Mouse (Mus musculus) olfactory bulb, adult 2 months (tissue): ENCODE results near the gene Gabarapl2.

Experiments
- CTCF ChIP-seq: fragments of 200-500 bp; IDR thresholded peaks from 2 replicates; pipeline ENCODE4 v1.5.1; 2012; ENCODE audit warnings: low read depth, mild to moderate bottlenecking, low read length, moderate library complexity; ENCODE audit not compliant: insufficient read depth
- POLR2A ChIP-seq: fragments of 200-500 bp; IDR thresholded peaks from 2 replicates; pipeline ENCODE4 v1.6.1; 2012; ENCODE audit warnings: mild to moderate bottlenecking, low read depth, low read length, moderate library complexity; ENCODE audit not compliant: insufficient read depth

GRCm38 (mm10) chr8:111975706-111976105 lies 35.2 kb downstream of the Gabarapl2 start:
- TF ChIP-seq CTCF, result no peak
- TF ChIP-seq POLR2A, result no peak
